Comparison of ENCODE assay signal across 9 mouse cellular contexts in the genomic region with DNA sequence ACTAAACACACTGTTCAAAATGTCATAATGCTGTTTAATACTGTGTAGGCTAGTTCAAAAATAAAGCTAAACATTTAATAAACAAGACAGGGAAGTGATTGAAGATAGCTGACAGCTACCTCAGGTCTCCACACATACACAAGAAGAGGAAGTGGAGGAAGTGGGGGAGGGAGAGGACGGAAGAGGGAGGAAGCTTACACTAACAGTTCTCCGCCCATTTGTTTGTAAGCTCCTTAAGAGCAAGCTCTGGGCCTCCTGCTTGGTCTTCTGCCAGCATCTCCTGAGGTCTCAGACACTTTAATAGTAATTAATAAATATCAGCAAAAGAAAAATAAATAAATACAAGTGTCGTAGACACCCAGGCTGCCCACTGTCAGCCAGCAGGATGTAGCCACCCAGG.
A peak's percentile ranks its signal among the peaks of the same experiment; 100 is the strongest.
DNase-seq lines count a peak whose midpoint lies in the region; ATAC-seq and TF ChIP-seq lines count a peak whose summit lies in the region.
"Had no signal": no experiment of that assay in that cellular context is flagged by ENCODE, and none has a peak within 500 bp of the region (broad histone marks: within the 10 kb centered on the region; RNA-seq: fewer than 3 reads in every experiment).

No protein-coding gene starts in this region.

- 39% methylated on average over 3 of the region's 3 CpGs for WGBS in kidney, embryonic 15.5 days
- WGBS in hindbrain, embryonic 10.5 days = 71% methylated on average over 3 of the region's 3 CpGs
- WGBS in hindbrain, embryonic 16.5 days = 72% methylated on average over 3 of the region's 3 CpGs

- DNase-seq in gastrocnemius, adult 2 months = no peak
- DNase-seq in gastrocnemius, postnatal 36 days = no peak
- peak; percentile 9 for DNase-seq in MEL (ENCODE audit: low read depth, low spot score)
- peak; percentile 83 for DNase-seq in lung, postnatal 36 days
- no peak for DNase-seq in hindbrain, embryonic 10.5 days (ENCODE audit: low spot score)
- DNase-seq in layer of hippocampus, postnatal 36 days = no peak

- no peaks in the 10 kb centered on the region for H3K4me1 ChIP-seq in MEL (ENCODE audit: control insufficient read depth in 1 of 2, insufficient read depth in 2 of 2, low read length in 2 of 2)
- no peaks in the 10 kb centered on the region for H3K4me1 ChIP-seq in kidney, embryonic 15.5 days
- no peaks in the 10 kb centered on the region for H3K4me1 ChIP-seq in hindbrain, embryonic 10.5 days (replicated peaks)
- no peaks in the 10 kb centered on the region for H3K4me1 ChIP-seq in hindbrain, embryonic 16.5 days (ENCODE audit: control insufficient read depth, insufficient read depth, low read depth, low read length)

- no peak for TF ChIP-seq CTCF in gastrocnemius, adult 2 months (IDR thresholded peaks at IDR 0.05)
- no peak for TF ChIP-seq CTCF in MEL (IDR thresholded peaks at IDR 0.05 in 2 of 3, conservative IDR thresholded peaks at IDR 0.05 in 1 of 3; ENCODE audit: control insufficient read depth in 1 of 3, insufficient read depth in 1 of 3, low read depth in 2 of 3, low read length in 3 of 3, poor library complexity in 1 of 3, severe bottlenecking in 1 of 3)

- H3K36me3 ChIP-seq in MEL (ENCODE audit: control insufficient read depth in 1 of 2, insufficient read depth in 2 of 2, low read length in 2 of 2) = no peaks in the 10 kb centered on the region
- no peaks in the 10 kb centered on the region for H3K36me3 ChIP-seq in kidney, embryonic 15.5 days
- no peaks in the 10 kb centered on the region for H3K36me3 ChIP-seq in hindbrain, embryonic 10.5 days
- H3K36me3 ChIP-seq in hindbrain, embryonic 16.5 days (ENCODE audit: control insufficient read depth, insufficient read depth, low read length) = no peaks in the 10 kb centered on the region

- TF ChIP-seq RAD21 in MEL (IDR thresholded peaks at IDR 0.05; ENCODE audit: low read depth, low read length) = no peak

- H3K4me3 ChIP-seq in gastrocnemius, adult 2 months = no peak overlapping the region
- H3K4me3 ChIP-seq in MEL (ENCODE audit: control insufficient read depth in 1 of 2, insufficient read depth in 1 of 2, low read depth in 2 of 2, low read length in 2 of 2) = no peak overlapping the region
- H3K4me3 ChIP-seq in kidney, embryonic 15.5 days (replicated peaks) = no peak overlapping the region
- H3K4me3 ChIP-seq in hindbrain, embryonic 10.5 days = no peak overlapping the region
- H3K4me3 ChIP-seq in hindbrain, embryonic 16.5 days (ENCODE audit: low read length) = no peak overlapping the region
- H3K4me3 ChIP-seq: left cerebral cortex, adult 2 months had no signal

- no peaks in the 10 kb centered on the region for H3K27me3 ChIP-seq in MEL (ENCODE audit: control insufficient read depth in 1 of 2, insufficient read depth in 2 of 2, low read length in 2 of 2)
- no peaks in the 10 kb centered on the region for H3K27me3 ChIP-seq in kidney, embryonic 15.5 days
- H3K27me3 ChIP-seq in hindbrain, embryonic 10.5 days (ENCODE audit: insufficient read depth, poor library complexity, severe bottlenecking) = no peaks in the 10 kb centered on the region
- no peaks in the 10 kb centered on the region for H3K27me3 ChIP-seq in hindbrain, embryonic 16.5 days (replicated peaks; ENCODE audit: control insufficient read depth, insufficient read depth, low read length)

- H3K79me2 ChIP-seq in MEL (ENCODE audit: control insufficient read depth, insufficient read depth, low read length, poor library complexity) = no peaks in the 10 kb centered on the region

- TF ChIP-seq EP300 in MEL (IDR thresholded peaks at IDR 0.05; ENCODE audit: low read depth in 1 of 2, low read length in 2 of 2) = no peak

- no peak overlapping the region for H3K9ac ChIP-seq in MEL (ENCODE audit: control insufficient read depth, low read depth, low read length, poor library complexity, severe bottlenecking)
- H3K9ac ChIP-seq in kidney, embryonic 15.5 days = no peak overlapping the region
- H3K9ac ChIP-seq in hindbrain, embryonic 16.5 days (ENCODE audit: low read depth, low read length) = no peak overlapping the region

- H3K27ac ChIP-seq in gastrocnemius, adult 2 months = 0 out of 2 replicates have a peak overlapping the region, but pooled peaks have one; percentile 8
- H3K27ac ChIP-seq in MEL (ENCODE audit: control insufficient read depth, low read depth, low read length) = no peak overlapping the region
- H3K27ac ChIP-seq in kidney, embryonic 15.5 days = 0 out of 2 replicates have a peak overlapping the region, but pooled peaks have one; percentile 7
- H3K27ac ChIP-seq in hindbrain, embryonic 10.5 days = no peak overlapping the region
- no peak overlapping the region for H3K27ac ChIP-seq in hindbrain, embryonic 16.5 days (ENCODE audit: low read depth, low read length)
- H3K27ac ChIP-seq: left cerebral cortex, adult 2 months had no signal

- H3K9me3 ChIP-seq in MEL (replicated peaks; ENCODE audit: insufficient read depth, low read length) = no peaks in the 10 kb centered on the region
- H3K9me3 ChIP-seq in kidney, embryonic 15.5 days (replicated peaks) = no peaks in the 10 kb centered on the region
- H3K9me3 ChIP-seq in hindbrain, embryonic 10.5 days = no peaks in the 10 kb centered on the region
- H3K9me3 ChIP-seq in hindbrain, embryonic 16.5 days (ENCODE audit: control insufficient read depth, low read length) = no peaks in the 10 kb centered on the region

- peak; percentile 80 for ATAC-seq in kidney, embryonic 15.5 days (replicated peaks; ENCODE audit: low FRiP score)
- ATAC-seq in hindbrain, embryonic 16.5 days = no peak

- intact Hi-C loops in gastrocnemius, adult 2 months (cut with DNase I) = no loop called here
- intact Hi-C loops in gastrocnemius, postnatal 36 days (cut with DNase I) = no loop called here

- no peak for TF ChIP-seq POLR2A in MEL (IDR thresholded peaks at IDR 0.05; ENCODE audit: control insufficient read depth in 1 of 2, insufficient read depth in 1 of 2, low read depth in 1 of 2, low read length in 2 of 2, poor library complexity in 1 of 2)

- H3K4me2 ChIP-seq in kidney, embryonic 15.5 days = no peak overlapping the region
- H3K4me2 ChIP-seq in hindbrain, embryonic 16.5 days (ENCODE audit: low read length) = no peak overlapping the region

TF ChIP-seq in MEL, 35 proteins besides CTCF, POLR2A, EP300 and RAD21:
- TF ChIP-seq POLR2AphosphoS5 (IDR thresholded peaks at IDR 0.05; ENCODE audit: borderline replicate concordance, low read depth, low read length) = no peak
- TF ChIP-seq ETS1 (IDR thresholded peaks at IDR 0.05; ENCODE audit: low read depth, low read length) = no peak
- TF ChIP-seq NELFE (IDR thresholded peaks at IDR 0.05; ENCODE audit: low read depth, low read length) = no peak
- TF ChIP-seq SMC3 (IDR thresholded peaks at IDR 0.05; ENCODE audit: low read depth, low read length) = no peak
- TF ChIP-seq GATA1 (IDR thresholded peaks at IDR 0.05; ENCODE audit: low read depth, low read length) = no peak
- no peak for TF ChIP-seq USF2 (IDR thresholded peaks at IDR 0.05; ENCODE audit: borderline replicate concordance in 1 of 2, insufficient read depth in 1 of 2, low read depth in 1 of 2, low read length in 2 of 2)
- TF ChIP-seq MXI1 (IDR thresholded peaks at IDR 0.05; ENCODE audit: low read depth, low read length) = no peak
- no peak for TF ChIP-seq RCOR1 (IDR thresholded peaks at IDR 0.05; ENCODE audit: low read depth, low read length)
- no peak for TF ChIP-seq TAL1 (IDR thresholded peaks at IDR 0.05; ENCODE audit: low read length)
- no peak for TF ChIP-seq MAZ (IDR thresholded peaks at IDR 0.05; ENCODE audit: low read depth, low read length)
- TF ChIP-seq KAT2A (conservative IDR thresholded peaks at IDR 0.05; ENCODE audit: low read depth, low read length) = no peak
- TF ChIP-seq USF1 (IDR thresholded peaks at IDR 0.05; ENCODE audit: low read depth, low read length) = no peak
- TF ChIP-seq CHD2 (IDR thresholded peaks at IDR 0.05; ENCODE audit: low read length) = no peak
- TF ChIP-seq NRF1 (IDR thresholded peaks at IDR 0.05; ENCODE audit: insufficient read depth, low read depth, low read length, poor library complexity, severe bottlenecking) = no peak
- no peak for TF ChIP-seq E2F4 (IDR thresholded peaks at IDR 0.05; ENCODE audit: borderline replicate concordance, low read depth, low read length)
- no peak for TF ChIP-seq MAFK (IDR thresholded peaks at IDR 0.05; ENCODE audit: borderline replicate concordance, low read depth, low read length)

Comparison
In these comparisons a context has a peak if more than half of its experiments do, and no peak if none do; other contexts are left out.
1. DNase-seq: peak in MEL (single experiment) and lung, postnatal 36 days (single experiment); none in gastrocnemius, adult 2 months (single experiment), gastrocnemius, postnatal 36 days (0 of 2), hindbrain, embryonic 10.5 days (single experiment) and layer of hippocampus, postnatal 36 days (0 of 2).
2. H3K27ac ChIP-seq: peak in gastrocnemius, adult 2 months (single experiment) and kidney, embryonic 15.5 days (single experiment); none in MEL (single experiment), hindbrain, embryonic 10.5 days (single experiment) and hindbrain, embryonic 16.5 days (single experiment).